Mouse (Mus musculus) monocyte, adult 2 months (primary cell): ENCODE measurements around the gene Lamtor5.

Experiments used
- DNase-seq, 2 experiments: peaks; one replicate each; pipeline ENCODE4 v3.0.0; 2022; ENCODE audit warnings: low spot score in 2 of 2, low read depth in 1 of 2

Lamtor5 gene

GRCm38 (mm10) chr3:107278479-107279269, at the start of gene Lamtor5:
Gene Lamtor5, plus strand, starts transcription at chr3:107278858.
- DNase-seq = peak; percentile 61 to 79

- no peak for DNase-seq
These were observed 49.4 kb upstream of the Lamtor5 start for GRCm38 (mm10) chr3:107229221-107229620.

- no peak for DNase-seq
These were observed 48.8 kb upstream of the Lamtor5 start for GRCm38 (mm10) chr3:107229822-107230221.

GRCm38 (mm10) chr3:107230527-107230926, 48.1 kb upstream of the Lamtor5 start, which contains the start of gene A630076J17Rik:
Gene A630076J17Rik, plus strand, starts transcription at chr3:107230614.
- no peak for DNase-seq

GRCm38 (mm10) chr3:107231202-107231601, 47.5 kb upstream of the Lamtor5 start:
- no peak for DNase-seq

- peak in 1 of 2 experiments; percentile 40 for DNase-seq
These were observed 45.3 kb upstream of the Lamtor5 start for GRCm38 (mm10) chr3:107233351-107233813.

GRCm38 (mm10) chr3:107233945-107234344, 44.7 kb upstream of the Lamtor5 start:
- DNase-seq = no peak

- DNase-seq = no peak
These were observed 40.6 kb upstream of the Lamtor5 start for GRCm38 (mm10) chr3:107238051-107238450.

GRCm38 (mm10) chr3:107238471-107238980, 40.1 kb upstream of the Lamtor5 start:
- no peak for DNase-seq

GRCm38 (mm10) chr3:107239607-107240006, 39.1 kb upstream of the Lamtor5 start, which contains the start of gene Prok1:
Gene Prok1, minus strand, starts transcription at chr3:107239707.
- no peak for DNase-seq

- no peak for DNase-seq
These were observed 37.1 kb upstream of the Lamtor5 start for GRCm38 (mm10) chr3:107241389-107242094.

GRCm38 (mm10) chr3:107246876-107247275, 31.8 kb upstream of the Lamtor5 start:
- no peak for DNase-seq

- no peak for DNase-seq
These were observed 29.6 kb upstream of the Lamtor5 start for GRCm38 (mm10) chr3:107249042-107249441.

GRCm38 (mm10) chr3:107250320-107250719, 28.3 kb upstream of the Lamtor5 start:
- DNase-seq = no peak

- no peak for DNase-seq
These were observed 26.6 kb upstream of the Lamtor5 start for GRCm38 (mm10) chr3:107252035-107252434.

- no peak for DNase-seq
These were observed 24.7 kb upstream of the Lamtor5 start for GRCm38 (mm10) chr3:107253925-107254324.

GRCm38 (mm10) chr3:107255992-107256391, 22.7 kb upstream of the Lamtor5 start:
- no peak for DNase-seq

GRCm38 (mm10) chr3:107256724-107257123, 21.9 kb upstream of the Lamtor5 start:
- no peak for DNase-seq

GRCm38 (mm10) chr3:107257924-107258323, 20.7 kb upstream of the Lamtor5 start:
- DNase-seq = no peak

GRCm38 (mm10) chr3:107260956-107261850, 17.5 kb upstream of the Lamtor5 start:
- no peak for DNase-seq

- DNase-seq = no peak
These were observed 16.9 kb upstream of the Lamtor5 start for GRCm38 (mm10) chr3:107261851-107262165.
